Mouse (Mus musculus) limb, embryonic 10.5 days (tissue): ENCODE data around the gene Gp1bb. TPM values are rescaled to one million over a fixed set of nuclear protein-coding genes. Genes with fewer than 3 reads are reported as not detected.

Experiments
- DNase-seq: peaks from one replicate; pipeline ENCODE4 v3.0.0-alpha.2; 2017; ENCODE audit warnings: low spot score
- H3K27ac ChIP-seq: fragments of 300-500 bp; sonication (generic); 2 replicates; pipeline ENCODE4 v1.5.1; 2016; ENCODE audit warnings: mild to moderate bottlenecking
- H3K27me3 ChIP-seq: fragments of 300-500 bp; sonication (generic); 2 replicates; pipeline ENCODE4 v1.6.1; 2016; ENCODE audit warnings: low read depth, mild to moderate bottlenecking; ENCODE audit not compliant: poor library complexity, severe bottlenecking
- H3K36me3 ChIP-seq: fragments of 300-500 bp; sonication (generic); 2 replicates; pipeline ENCODE4 v1.6.1; 2016; ENCODE audit warnings: mild to moderate bottlenecking, moderate library complexity
- H3K4me1 ChIP-seq: fragments of 300-500 bp; sonication (generic); 2 replicates; pipeline ENCODE4 v1.6.1; 2016
- H3K4me3 ChIP-seq: fragments of 300-500 bp; sonication (generic); 2 replicates; pipeline ENCODE4 v1.5.1; 2016; ENCODE audit warnings: mild to moderate bottlenecking, moderate library complexity
- H3K9me3 ChIP-seq: fragments of 300-500 bp; sonication (generic); replicated peaks from 2 replicates; pipeline ENCODE4 v1.6.1; 2016; ENCODE audit warnings: mild to moderate bottlenecking
- whole genome bisulfite sequencing: fragments of 180-500 bp; shearing (Covaris S2); methylation state at CpG from one replicate; pipeline ENCODE4 v1.1.7; 2016; 5-methylcytosine and 5-hydroxymethylcytosine counted together
- polyA plus RNA-seq: library from polyadenylated mRNA; unstranded; fragments of >200 nt; fragmentation: Nextera tagmentation; extraction: Ambion mirVana; gene quantifications from 2 replicates; pipeline ENCODE4 v1.2.1, GENCODE M21; 2016

The Gp1bb gene
- polyA plus RNA-seq, 1 experiment from 2014 or later = 2.8 TPM

GRCm38 (mm10) chr16:18581050-18581622, 41.1 kb downstream of the Gp1bb start:
- Histone ChIP-seq H3K27me3 (peaks cover 89% of the 10 kb centered on the region), H3K9me3 (no peaks in the 10 kb centered on the region), H3K4me1 (peaks cover 51% of the 10 kb centered on the region), H3K4me3 (peak overlapping the region; percentile 42), H3K36me3 (no peaks in the 10 kb centered on the region), H3K27ac (no peak overlapping the region)
- 2% methylated on average over 21 of the region's 21 CpGs for WGBS
- DNase-seq = peak; percentile 60

- peaks cover 43% of the 10 kb centered on the region for H3K4me1 ChIP-seq
- WGBS = 12% methylated on average over 2 of the region's 2 CpGs
- no peak overlapping the region for H3K27ac ChIP-seq
- no peak overlapping the region for H3K4me3 ChIP-seq
- peaks cover 89% of the 10 kb centered on the region for H3K27me3 ChIP-seq
- no peaks in the 10 kb centered on the region for H3K9me3 ChIP-seq
- no peaks in the 10 kb centered on the region for H3K36me3 ChIP-seq
- DNase-seq = no peak
Measured at GRCm38 (mm10) chr16:18580389-18580788, 41.8 kb downstream of the Gp1bb start.

- H3K9me3 ChIP-seq = no peaks in the 10 kb centered on the region
- no peak overlapping the region for H3K4me3 ChIP-seq
- 8% methylated on average over 5 of the region's 5 CpGs for WGBS
- no peak for DNase-seq
- peaks cover 36% of the 10 kb centered on the region for H3K4me1 ChIP-seq
- H3K27me3 ChIP-seq = peaks cover 66% of the 10 kb centered on the region
- H3K36me3 ChIP-seq = no peaks in the 10 kb centered on the region
- H3K27ac ChIP-seq = 0 out of 2 replicates have a peak overlapping the region, but pooled peaks have one; percentile 20
Measured at GRCm38 (mm10) chr16:18577599-18578160, 44.5 kb downstream of the Gp1bb start.

- Histone ChIP-seq H3K9me3 (no peaks in the 10 kb centered on the region), H3K27ac (0 out of 2 replicates have a peak overlapping the region, but pooled peaks have one; percentile 14), H3K4me1 (peaks cover 30% of the 10 kb centered on the region), H3K36me3 (no peaks in the 10 kb centered on the region), H3K27me3 (peaks cover 60% of the 10 kb centered on the region), H3K4me3 (no peak overlapping the region)
- no peak for DNase-seq
- WGBS = 57% methylated on average over 3 of the region's 3 CpGs
Measured at GRCm38 (mm10) chr16:18577071-18577470, 45.1 kb downstream of the Gp1bb start.

GRCm38 (mm10) chr16:18574196-18574595, 48.0 kb downstream of the Gp1bb start:
- no peak overlapping the region for H3K27ac ChIP-seq
- H3K27me3 ChIP-seq = peaks cover 31% of the 10 kb centered on the region
- H3K9me3 ChIP-seq = no peaks in the 10 kb centered on the region
- 78% methylated on average over 8 of the region's 8 CpGs for WGBS
- DNase-seq = no peak
- H3K4me3 ChIP-seq = no peak overlapping the region
- peaks cover 15% of the 10 kb centered on the region for H3K4me1 ChIP-seq
- no peaks in the 10 kb centered on the region for H3K36me3 ChIP-seq

Other genes with a start within 250 kb of the Gp1bb start
- gene Txnrd2, start 196.0 kb downstream of the Gp1bb start, polyA plus RNA-seq = 29.6 and 32.2 TPM in 2 replicates
- gene Comt, start 195.6 kb downstream of the Gp1bb start, polyA plus RNA-seq = 54.7 and 61.1 TPM in 2 replicates
- 15.3 and 18.4 TPM in 2 replicates for gene Gnb1l, start 123.7 kb downstream of the Gp1bb start, polyA plus RNA-seq
- 2.5 and 2.8 TPM in 2 replicates for gene Rtl10, start 123.5 kb downstream of the Gp1bb start, polyA plus RNA-seq
- gene Tbx1, start 31.7 kb downstream of the Gp1bb start, polyA plus RNA-seq = 1.1 and 1.7 TPM in 2 replicates
- 2.3 and 4.7 TPM in 2 replicates for gene Gm49601, start 4.0 kb upstream of the Gp1bb start, polyA plus RNA-seq
- gene Sept5, start 7.6 kb upstream of the Gp1bb start, polyA plus RNA-seq = 19.4 and 29.1 TPM in 2 replicates
- 18.7 and 21.4 TPM in 2 replicates for gene Cldn5, start 154.4 kb upstream of the Gp1bb start, polyA plus RNA-seq
- gene Ufd1, start 189.4 kb upstream of the Gp1bb start, polyA plus RNA-seq = 99.3 and 118 TPM in 2 replicates
- 82.9 and 88.0 TPM in 2 replicates for gene Cdc45, start 189.6 kb upstream of the Gp1bb start, polyA plus RNA-seq
- 35.9 and 39.8 TPM in 2 replicates for gene 2510002D24Rik, start 214.2 kb upstream of the Gp1bb start, polyA plus RNA-seq
- not detected in 2 replicates for gene Gm28539, start 214.2 kb upstream of the Gp1bb start, polyA plus RNA-seq